Mouse (Mus musculus) MEL (cell line): ENCODE results near the gene Slc7a4. TPM values are rescaled to one million over a fixed set of nuclear protein-coding genes. Genes with fewer than 3 reads are reported as not detected.
A peak's percentile ranks its signal among the peaks of the same experiment; 100 is the strongest.

Experiments
- DNase-seq: peaks from one replicate; pipeline ENCODE4 v3.0.0; 2011; ENCODE audit warnings: low read depth, low spot score
- H3K27ac ChIP-seq: 2 replicates; pipeline ENCODE4 v1.5.1; 2012; ENCODE audit warnings: low read depth, mild to moderate bottlenecking, control low read depth, low read length, moderate library complexity; ENCODE audit not compliant: control insufficient read depth
- H3K27me3 ChIP-seq, 2 experiments: fragments of 150-350 bp in 1 of 2; sonication (generic) in 1 of 2; 2 replicates each; pipeline ENCODE4 v1.6.1; 2012; ENCODE audit warnings: low read length in 2 of 2, mild to moderate bottlenecking in 2 of 2, improper control_type of control experiment in 1 of 2, moderate library complexity in 1 of 2; ENCODE audit not compliant: insufficient read depth in 2 of 2, control insufficient read depth in 1 of 2
- H3K36me3 ChIP-seq, 2 experiments: 2 replicates each; pipeline ENCODE4 v1.6.1; 2012 to 2014; ENCODE audit warnings: low read length in 2 of 2, improper control_type of control experiment in 1 of 2, inconsistent platforms in 1 of 2, mild to moderate bottlenecking in 1 of 2; ENCODE audit not compliant: insufficient read depth in 2 of 2, control insufficient read depth in 1 of 2
- H3K4me1 ChIP-seq, 2 experiments: fragments of 150-350 bp in 1 of 2; sonication (generic) in 1 of 2; 2 replicates each; pipeline ENCODE4 v1.6.1; 2012; ENCODE audit warnings: low read length in 2 of 2, improper control_type of control experiment in 1 of 2, mild to moderate bottlenecking in 1 of 2; ENCODE audit not compliant: insufficient read depth in 2 of 2, control insufficient read depth in 1 of 2
- H3K4me3 ChIP-seq, 2 experiments: fragments of 150-350 bp in 1 of 2; sonication (generic) in 1 of 2; 2 replicates each; pipeline ENCODE4 v1.5.1; 2012; ENCODE audit warnings: low read depth in 2 of 2, low read length in 2 of 2, mild to moderate bottlenecking in 2 of 2, moderate library complexity in 2 of 2, control low read depth in 1 of 2, improper control_type of control experiment in 1 of 2; ENCODE audit not compliant: control insufficient read depth in 1 of 2, insufficient read depth in 1 of 2
- H3K79me2 ChIP-seq: 2 replicates; pipeline ENCODE4 v1.6.1; 2012; ENCODE audit warnings: mild to moderate bottlenecking, low read length, moderate library complexity; ENCODE audit not compliant: control insufficient read depth, poor library complexity, insufficient read depth
- H3K9ac ChIP-seq: 2 replicates; pipeline ENCODE4 v1.6.1; 2012; ENCODE audit warnings: low read depth, mild to moderate bottlenecking, control low read depth, low read length, moderate library complexity; ENCODE audit not compliant: control insufficient read depth, poor library complexity, severe bottlenecking
- H3K9me3 ChIP-seq: fragments of 150-350 bp; sonication (generic); replicated peaks from 2 replicates; pipeline ENCODE4 v1.6.1; 2012; ENCODE audit warnings: mild to moderate bottlenecking, low read length, improper control_type of control experiment, moderate library complexity; ENCODE audit not compliant: insufficient read depth
- BHLHE40 ChIP-seq: IDR thresholded peaks from 2 replicates; pipeline ENCODE4 v1.6.1; 2012; ENCODE audit warnings: low read depth, mild to moderate bottlenecking, inconsistent platforms, low read length, improper control_type of control experiment, borderline replicate concordance
- ELF1 ChIP-seq: IDR thresholded peaks from 2 replicates; pipeline ENCODE4 v1.6.1; 2014; ENCODE audit warnings: low read depth, mild to moderate bottlenecking, inconsistent platforms, low read length, improper control_type of control experiment, moderate library complexity
- GATA1 ChIP-seq: IDR thresholded peaks from 2 replicates; pipeline ENCODE4 v1.6.1; 2011; ENCODE audit warnings: low read depth, low read length, improper control_type of control experiment
- HCFC1 ChIP-seq: IDR thresholded peaks from 2 replicates; pipeline ENCODE4 v1.6.1; 2012; ENCODE audit warnings: low read depth, mild to moderate bottlenecking, inconsistent platforms, low read length, improper control_type of control experiment, moderate library complexity
- KAT2A ChIP-seq: conservative IDR thresholded peaks from 2 replicates; pipeline ENCODE4 v1.6.1; 2012; ENCODE audit warnings: low read depth, low read length, improper control_type of control experiment, inconsistent platforms
- MXI1 ChIP-seq: IDR thresholded peaks from 2 replicates; pipeline ENCODE4 v1.6.1; 2011; ENCODE audit warnings: mild to moderate bottlenecking, low read depth, low read length, improper control_type of control experiment
- NELFE ChIP-seq: IDR thresholded peaks from 2 replicates; pipeline ENCODE4 v1.6.1; 2011; ENCODE audit warnings: low read depth, low read length, improper control_type of control experiment
- NRF1 ChIP-seq: IDR thresholded peaks from 2 replicates; pipeline ENCODE4 v1.6.1; 2014; ENCODE audit warnings: low read depth, mild to moderate bottlenecking, inconsistent platforms, low read length, improper control_type of control experiment, moderate library complexity; ENCODE audit not compliant: poor library complexity, insufficient read depth, severe bottlenecking
- POLR2A ChIP-seq, 2 experiments: IDR thresholded peaks; 2 replicates each; pipeline ENCODE4 v1.6.1; 2011 to 2012; ENCODE audit warnings: low read length in 2 of 2, mild to moderate bottlenecking in 2 of 2, control low read depth in 1 of 2, improper control_type of control experiment in 1 of 2, low read depth in 1 of 2, moderate library complexity in 1 of 2; ENCODE audit not compliant: control insufficient read depth in 1 of 2, insufficient read depth in 1 of 2, poor library complexity in 1 of 2
- RAD21 ChIP-seq: IDR thresholded peaks from 2 replicates; pipeline ENCODE4 v1.6.1; 2011; ENCODE audit warnings: mild to moderate bottlenecking, low read depth, low read length, improper control_type of control experiment
- SIN3A ChIP-seq: IDR thresholded peaks from 2 replicates; pipeline ENCODE4 v1.6.1; 2012; ENCODE audit warnings: low read length, improper control_type of control experiment, inconsistent platforms
- TCF12 ChIP-seq: IDR thresholded peaks from 2 replicates; pipeline ENCODE4 v1.6.1; 2014; ENCODE audit warnings: low read depth, mild to moderate bottlenecking, inconsistent platforms, low read length, improper control_type of control experiment, moderate library complexity
- UBTF ChIP-seq: IDR thresholded peaks from 2 replicates; pipeline ENCODE4 v1.6.1; 2012; ENCODE audit warnings: low read depth, mild to moderate bottlenecking, inconsistent platforms, low read length, improper control_type of control experiment, moderate library complexity, borderline replicate concordance; ENCODE audit not compliant: insufficient read depth
- ZMIZ1 ChIP-seq: IDR thresholded peaks from 2 replicates; pipeline ENCODE4 v1.6.1; 2012; ENCODE audit warnings: low read depth, mild to moderate bottlenecking, inconsistent platforms, low read length, improper control_type of control experiment, moderate library complexity
- polyA plus RNA-seq, 2 experiments: library from polyadenylated mRNA; stranded (reverse) in 1 of 2; unstranded in 1 of 2; fragments of >175 nt in 1 of 2; fragments of >200 nt in 1 of 2; gene quantifications; 2 replicates each; pipeline versions ENCODE4 v1.2.1 to v1.2.4; 2012; ENCODE audit warnings: low replicate concordance in 2 of 2, low read depth in 1 of 2; ENCODE audit not compliant: insufficient read length in 2 of 2, insufficient read depth in 1 of 2, missing spikeins in 1 of 2
- total RNA-seq: library from RNA; depleted of rRNA; stranded (reverse); fragments of 300-350 nt; gene quantifications from 2 replicates; pipeline ENCODE4 v1.2.3, GENCODE M21; 2012

The Slc7a4 gene
- total and polyA plus RNA-seq, 3 experiments = 23.1 to 23.6 TPM; not detected in 1

DNA sequence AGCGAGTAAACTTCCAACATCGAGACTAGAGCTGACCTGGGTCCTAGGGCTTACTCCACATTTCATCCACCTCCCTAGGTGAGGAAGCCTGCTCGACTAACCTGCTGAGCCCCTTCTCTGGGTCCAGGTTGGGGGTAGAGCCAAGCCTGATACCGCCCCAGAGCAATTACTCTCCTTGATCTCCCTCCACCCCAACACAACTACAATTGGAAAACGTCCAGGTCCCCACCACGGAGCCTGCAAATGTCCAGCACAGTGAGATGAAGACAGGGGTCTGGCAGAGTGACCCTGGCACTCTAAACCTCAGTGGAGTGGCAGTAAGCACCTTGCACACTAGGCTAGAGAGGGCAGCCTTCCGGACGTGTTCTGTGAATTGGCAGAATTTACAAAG, 6.2 kb downstream of the Slc7a4 start:
- H3K79me2 ChIP-seq = no peaks in the 10 kb centered on the region; the same call in 1 of the 2 replicates
- no peaks in the 10 kb centered on the region for H3K9me3 ChIP-seq
- peak overlapping the region; percentile 84 to 94 for H3K4me3 ChIP-seq
- H3K27ac ChIP-seq = no peak overlapping the region
- H3K27me3 ChIP-seq = peaks cover 0 to 2% of the 10 kb centered on the region in 2 experiments; a peak in 1 of 4 replicates
- peak overlapping the region; percentile 32; the same call in 1 of the 2 replicates for H3K9ac ChIP-seq
- H3K36me3 ChIP-seq = no peaks in the 10 kb centered on the region
- 0 out of 2 replicates have a peak, but pooled peaks have one; percentile 6 for TF ChIP-seq NELFE
- TF ChIP-seq UBTF = no peak
- peaks cover 0 to 4% of the 10 kb centered on the region in 2 experiments; a peak in 1 of 4 replicates for H3K4me1 ChIP-seq
- no peak for DNase-seq

- Histone ChIP-seq H3K9me3 (no peaks in the 10 kb centered on the region), H3K9ac (peak overlapping the region; percentile 74), H3K27ac (no peak overlapping the region), H3K27me3 (peaks cover 0 to 2% of the 10 kb centered on the region in 2 experiments; a peak in 1 of 4 replicates), H3K4me1 (peaks cover 0 to 4% of the 10 kb centered on the region in 2 experiments; a peak in 1 of 4 replicates), H3K36me3 (no peaks in the 10 kb centered on the region), H3K4me3 (peak overlapping the region; percentile 84 to 94), H3K79me2 (no peaks in the 10 kb centered on the region; the same call in 1 of the 2 replicates)
- DNase-seq = peak; percentile 85
- peak; percentile 77 for TF ChIP-seq NRF1
- TF ChIP-seq ELF1 = 0 out of 2 replicates have a peak, but pooled peaks have one; percentile 7
- TF ChIP-seq RAD21 = no peak
- peak; percentile 60 for TF ChIP-seq HCFC1
- TF ChIP-seq NELFE = peak; percentile 68
- TF ChIP-seq SIN3A = peak; percentile 67
- peak; percentile 60 to 69 for TF ChIP-seq POLR2A (IDR thresholded peaks at IDR 0.05; ENCODE audit: control insufficient read depth in 1 of 2, insufficient read depth in 1 of 2, low read depth in 1 of 2, low read length in 2 of 2, poor library complexity in 1 of 2)
- TF ChIP-seq TCF12 = no peak
- TF ChIP-seq GATA1 = peak; percentile 25; the same call in 1 of the 2 replicates
- no peak for TF ChIP-seq BHLHE40
- TF ChIP-seq KAT2A = no peak
- TF ChIP-seq MXI1 = peak; percentile 87
- TF ChIP-seq ZMIZ1 = peak; percentile 68
Observed at GRCm38 (mm10) chr16:17575870-17576824, 6.9 kb downstream of the Slc7a4 start.
